Mouse (Mus musculus) 416B (cell line): ENCODE data around the gene Ecsit.

Source experiments
- DNase-seq: peaks from one replicate; pipeline ENCODE4 v3.0.0; 2011; ENCODE audit warnings: low read depth

The Ecsit gene

DNA sequence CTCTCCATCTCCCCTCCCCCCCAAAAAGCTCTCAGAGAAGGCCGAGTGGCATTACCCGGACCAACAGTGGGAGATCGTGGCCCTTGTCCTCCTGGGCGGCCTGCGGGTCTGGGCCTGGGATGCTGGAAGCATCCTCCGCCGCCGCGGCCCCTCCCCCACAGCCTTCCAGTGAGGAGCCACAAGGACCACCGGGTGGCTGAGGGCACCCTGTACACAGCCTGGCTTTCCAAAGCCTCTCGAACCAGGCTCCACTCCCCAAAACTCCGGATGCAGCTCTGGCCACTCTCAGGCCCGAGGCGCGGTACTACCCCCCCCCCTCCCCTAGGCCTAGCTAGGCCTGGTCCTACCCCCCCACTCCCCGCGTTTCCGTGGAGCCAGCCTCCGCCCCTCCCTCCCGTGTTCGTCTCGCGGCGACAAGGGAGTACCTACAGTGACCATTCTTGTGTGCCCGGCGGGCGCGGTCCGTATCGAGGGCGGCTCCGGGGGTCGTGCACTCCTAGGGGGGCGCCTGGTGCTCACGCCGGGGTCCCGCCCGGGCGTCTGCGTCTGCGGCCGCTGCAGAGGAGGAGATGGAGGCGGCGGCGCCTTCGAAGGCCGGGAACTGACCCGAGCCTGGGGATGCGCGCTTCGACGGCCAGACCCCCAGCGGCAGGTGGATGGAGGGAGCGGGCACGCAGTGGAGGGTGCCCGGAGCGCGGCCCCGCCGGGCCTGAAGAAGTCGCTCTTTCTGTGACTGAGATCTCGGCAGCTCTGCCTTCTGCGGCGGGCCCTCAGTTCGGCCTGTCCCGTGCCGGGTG, 33.9 kb downstream of the Ecsit start:
- DNase-seq, result no peak

DNA sequence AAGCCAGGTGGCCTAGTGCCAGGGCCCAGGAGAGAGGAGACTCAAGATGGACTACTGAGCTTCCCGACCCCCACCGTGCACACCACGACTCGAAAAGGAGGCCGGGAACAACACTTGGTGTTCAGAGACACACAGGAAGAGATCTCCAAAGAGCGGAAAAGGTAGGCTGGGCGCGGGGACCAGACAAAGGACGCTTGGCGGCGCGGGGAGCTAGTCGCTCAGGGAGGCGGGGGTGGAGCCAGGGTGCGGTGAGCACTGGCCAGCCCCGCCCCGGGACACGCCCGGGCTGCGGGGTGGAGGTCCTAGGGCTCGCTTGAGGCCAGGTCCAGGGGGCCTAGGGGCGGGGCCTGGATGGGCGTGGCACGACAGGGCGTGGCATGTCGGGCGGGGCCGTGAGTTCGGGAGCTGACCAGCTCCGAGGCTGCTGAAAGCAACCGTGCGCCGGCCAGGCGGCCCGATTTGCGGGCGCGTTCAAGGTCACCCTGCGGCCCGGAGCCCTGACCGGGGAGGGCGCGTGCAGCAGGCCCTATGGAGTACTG, 34.8 kb downstream of the Ecsit start:
- no peak for DNase-seq

- DNase-seq, result no peak
These were observed 35.4 kb downstream of the Ecsit start for GRCm38 (mm10) chr9:22049721-22050270.

DNA sequence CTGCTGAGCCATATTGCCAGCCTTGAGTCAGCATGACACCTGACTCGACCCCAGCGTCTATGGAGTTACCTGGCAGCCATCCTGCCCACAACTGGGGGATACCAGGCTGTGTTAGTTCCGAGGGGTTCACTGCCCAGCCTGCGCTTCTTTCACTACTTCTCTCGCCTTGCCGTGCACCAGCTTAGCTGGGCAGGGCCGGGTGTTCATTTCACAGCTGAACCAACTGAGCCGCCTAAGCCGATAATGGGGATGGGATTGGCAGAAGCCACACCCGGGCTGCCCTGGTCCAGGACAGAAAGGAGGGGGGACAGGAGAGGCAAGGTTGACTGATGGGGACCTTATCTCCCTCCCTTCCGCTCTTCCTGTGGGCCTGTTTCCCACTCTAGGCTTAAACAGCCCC, 35.9 kb downstream of the Ecsit start:
- no peak for DNase-seq

DNA sequence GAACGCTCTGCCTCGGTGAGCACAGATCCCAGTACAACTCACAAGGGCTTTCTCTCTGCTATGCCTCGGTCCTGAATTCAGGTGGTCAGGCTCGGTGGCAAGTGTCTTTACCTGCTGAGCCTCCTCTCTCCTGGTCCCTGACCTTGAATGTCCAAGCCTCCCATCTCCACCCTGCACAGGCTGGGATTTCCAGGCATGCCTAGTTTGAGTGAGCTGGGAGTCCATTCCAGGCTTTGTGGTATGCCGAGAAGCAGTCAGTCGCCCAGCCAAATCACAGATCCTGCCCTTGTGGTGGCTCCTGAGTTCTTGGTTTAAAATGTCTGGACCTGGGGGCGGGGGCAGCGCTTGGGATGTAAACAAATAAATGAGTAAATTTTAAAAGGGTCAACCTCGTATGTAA, 37.9 kb downstream of the Ecsit start:
- no peak for DNase-seq

DNA sequence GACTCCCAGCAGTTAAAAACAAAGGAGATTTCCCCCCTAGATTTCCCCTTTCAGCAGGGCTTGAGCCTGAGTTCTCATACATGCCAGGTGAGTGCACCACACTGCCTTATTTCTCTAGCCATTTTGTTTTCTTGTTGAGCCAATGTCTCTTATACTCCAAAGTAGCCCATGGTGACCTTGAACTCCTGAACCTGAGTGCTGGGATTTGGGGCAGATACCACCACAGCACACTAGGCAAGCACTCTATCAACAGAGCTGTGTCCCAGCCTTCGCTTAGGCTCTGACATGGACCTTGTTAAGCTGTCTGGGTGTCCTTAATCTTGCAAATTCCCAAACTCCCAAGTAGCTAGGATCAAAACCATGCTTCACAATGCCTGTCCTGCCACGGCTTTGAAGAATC, 43.4 kb downstream of the Ecsit start:
- no peak for DNase-seq

GRCm38 (mm10) chr9:22037826-22038225, 47.4 kb downstream of the Ecsit start:
- no peak for DNase-seq

GRCm38 (mm10) chr9:22035300-22036044, 49.8 kb downstream of the Ecsit start:
- no peak for DNase-seq

GRCm38 (mm10) chr9:22030386-22030785, 54.9 kb downstream of the Ecsit start:
- no peak for DNase-seq

- no peak for DNase-seq
These were observed 56.8 kb downstream of the Ecsit start for GRCm38 (mm10) chr9:22028467-22028866.

DNA sequence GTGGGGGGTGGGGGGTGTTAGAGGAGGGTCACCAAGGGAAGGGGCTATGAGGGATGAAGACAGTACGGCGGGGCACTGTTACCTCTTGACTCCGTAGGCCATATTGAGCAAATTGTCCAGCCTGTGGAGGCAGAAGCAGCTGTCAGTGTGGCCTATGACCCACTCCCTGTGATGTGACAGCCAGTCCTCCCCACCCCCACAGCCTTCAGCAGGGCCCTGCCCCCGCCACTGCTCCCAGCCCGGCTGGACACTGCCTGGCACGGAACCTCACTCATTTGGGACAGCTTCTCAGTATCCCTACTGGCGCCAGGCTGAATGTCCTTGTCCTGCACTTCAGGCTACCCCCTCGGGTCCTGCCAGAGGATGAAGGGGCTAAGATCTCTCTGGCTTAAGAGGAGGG, 60.6 kb downstream of the Ecsit start:
- DNase-seq, result no peak
